Mouse (Mus musculus) CH12.LX (cell line): ENCODE data around the gene Zfyve27. TPM values are rescaled to one million over a fixed set of nuclear protein-coding genes. Genes with fewer than 3 reads are reported as not detected.

ENCODE experiments used
- DNase-seq: peaks from one replicate; pipeline ENCODE4 v3.0.0-alpha.2; 2013; ENCODE audit errors: extremely low read depth
- H3K27ac ChIP-seq: 2 replicates; pipeline ENCODE4 v1.5.1; 2012; ENCODE audit warnings: low read depth, mild to moderate bottlenecking, control low read depth, moderate library complexity; ENCODE audit not compliant: insufficient read depth
- H3K27me3 ChIP-seq: replicated peaks from 2 replicates; pipeline ENCODE3; 2012; ENCODE audit warnings: inconsistent platforms
- H3K36me3 ChIP-seq, 2 experiments: replicated peaks in 1 of 2; 2 replicates each; pipeline versions ENCODE3 to v1.6.1; 2012; ENCODE audit warnings: inconsistent platforms in 1 of 2, low read length in 1 of 2, mild to moderate bottlenecking in 1 of 2, mixed read lengths in 1 of 2, moderate library complexity in 1 of 2; ENCODE audit not compliant: control insufficient read depth in 1 of 2, insufficient read depth in 1 of 2
- H3K4me1 ChIP-seq, 2 experiments: 2 replicates each; pipeline ENCODE4 v1.6.1; 2012; ENCODE audit warnings: inconsistent platforms in 1 of 2, moderate library complexity in 1 of 2; ENCODE audit not compliant: insufficient read depth in 2 of 2, control insufficient read depth in 1 of 2
- H3K4me2 ChIP-seq: 2 replicates; pipeline ENCODE4 v1.6.1; 2012; ENCODE audit warnings: low read depth, mild to moderate bottlenecking, control low read depth; ENCODE audit not compliant: poor library complexity, insufficient read depth, severe bottlenecking
- H3K4me3 ChIP-seq, 3 experiments: fragments of 150-350 bp in 1 of 3; sonication (generic) in 1 of 3; replicated peaks in 1 of 3; 2 replicates each; pipeline versions ENCODE3 to v1.5.1; 2011 to 2012; ENCODE audit warnings: low read depth in 2 of 3, low read length in 2 of 3, mild to moderate bottlenecking in 2 of 3, moderate library complexity in 2 of 3, control low read depth in 1 of 3, improper control_type of control experiment in 1 of 3, inconsistent platforms in 1 of 3, mixed read lengths in 1 of 3; ENCODE audit not compliant: poor library complexity in 1 of 3
- H3K79me2 ChIP-seq: replicated peaks from 2 replicates; pipeline ENCODE4 v1.6.1; 2012; ENCODE audit warnings: mild to moderate bottlenecking, moderate library complexity; ENCODE audit not compliant: control insufficient read depth, poor library complexity, insufficient read depth, severe bottlenecking; ENCODE audit errors: extremely low read depth
- H3K9ac ChIP-seq: 2 replicates; pipeline ENCODE4 v1.6.1; 2012; ENCODE audit warnings: low read depth, mild to moderate bottlenecking, control low read depth, moderate library complexity; ENCODE audit not compliant: insufficient read depth
- H3K9me3 ChIP-seq: replicated peaks from 2 replicates; pipeline ENCODE3; 2012; ENCODE audit warnings: low read length, inconsistent platforms, mixed read lengths
- BHLHE40 ChIP-seq: IDR thresholded peaks from 2 replicates; pipeline ENCODE4 v1.6.1; 2011; ENCODE audit warnings: mild to moderate bottlenecking, low read depth, low read length, improper control_type of control experiment
- ELF1 ChIP-seq: IDR thresholded peaks from 2 replicates; pipeline ENCODE4 v1.6.1; 2014; ENCODE audit warnings: low read depth, mild to moderate bottlenecking, inconsistent platforms, low read length, improper control_type of control experiment
- ETS1 ChIP-seq: conservative IDR thresholded peaks from 2 replicates; pipeline ENCODE4 v1.6.1; 2012; ENCODE audit warnings: low read depth, mild to moderate bottlenecking, inconsistent platforms, low read length, improper control_type of control experiment, moderate library complexity
- GABPA ChIP-seq: IDR thresholded peaks from 2 replicates; pipeline ENCODE4 v1.6.1; 2012; ENCODE audit warnings: low read depth, low read length, improper control_type of control experiment, inconsistent platforms; ENCODE audit not compliant: insufficient replicate concordance
- HCFC1 ChIP-seq: IDR thresholded peaks from 2 replicates; pipeline ENCODE4 v1.6.1; 2012; ENCODE audit warnings: low read depth, mild to moderate bottlenecking, inconsistent platforms, low read length, improper control_type of control experiment
- IRF4 ChIP-seq: IDR thresholded peaks from 2 replicates; pipeline ENCODE4 v1.6.1; 2014; ENCODE audit warnings: low read depth, mild to moderate bottlenecking, inconsistent platforms, low read length, improper control_type of control experiment
- JUN ChIP-seq: IDR thresholded peaks from 2 replicates; pipeline ENCODE4 v1.6.1; 2011; ENCODE audit warnings: low read depth, mild to moderate bottlenecking, low read length, improper control_type of control experiment, moderate library complexity; ENCODE audit not compliant: insufficient read depth
- JUND ChIP-seq: conservative IDR thresholded peaks from 2 replicates; pipeline ENCODE4 v1.6.1; 2011; ENCODE audit warnings: low read depth, low read length, improper control_type of control experiment
- KAT2A ChIP-seq: IDR thresholded peaks from 2 replicates; pipeline ENCODE4 v1.6.1; 2012; ENCODE audit warnings: low read length, improper control_type of control experiment, inconsistent platforms; ENCODE audit not compliant: insufficient replicate concordance
- MAX ChIP-seq: IDR thresholded peaks from 2 replicates; pipeline ENCODE4 v1.6.1; 2011; ENCODE audit warnings: low read length, improper control_type of control experiment
- MAZ ChIP-seq: IDR thresholded peaks from 2 replicates; pipeline ENCODE4 v1.6.1; 2012; ENCODE audit warnings: low read depth, mild to moderate bottlenecking, inconsistent platforms, low read length, improper control_type of control experiment, moderate library complexity
- MEF2A ChIP-seq: IDR thresholded peaks from 2 replicates; pipeline ENCODE4 v1.6.1; 2014; ENCODE audit warnings: low read depth, mild to moderate bottlenecking, inconsistent platforms, low read length, improper control_type of control experiment, borderline replicate concordance
- MXI1 ChIP-seq: IDR thresholded peaks from 2 replicates; pipeline ENCODE4 v1.6.1; 2011; ENCODE audit warnings: mild to moderate bottlenecking, low read depth, low read length, improper control_type of control experiment
- MYC ChIP-seq: IDR thresholded peaks from 2 replicates; pipeline ENCODE4 v1.6.1; 2011; ENCODE audit warnings: low read depth, mild to moderate bottlenecking, improper control_type of control experiment, low read length
- NELFE ChIP-seq: IDR thresholded peaks from 2 replicates; pipeline ENCODE4 v1.6.1; 2011; ENCODE audit warnings: low read depth, low read length, improper control_type of control experiment
- NRF1 ChIP-seq: IDR thresholded peaks from 2 replicates; pipeline ENCODE4 v1.6.1; 2014; ENCODE audit warnings: low read depth, mild to moderate bottlenecking, inconsistent platforms, low read length, improper control_type of control experiment, moderate library complexity
- PAX5 ChIP-seq: IDR thresholded peaks from 2 replicates; pipeline ENCODE4 v1.6.1; 2012; ENCODE audit warnings: low read length, inconsistent platforms, mixed read lengths
- POLR2A ChIP-seq: IDR thresholded peaks from 2 replicates; pipeline ENCODE4 v1.6.1; 2011; ENCODE audit warnings: low read depth, mild to moderate bottlenecking, improper control_type of control experiment, low read length
- POLR2AphosphoS2 ChIP-seq: IDR thresholded peaks from 2 replicates; pipeline ENCODE4 v1.6.1; 2011; ENCODE audit warnings: low read depth, low read length, improper control_type of control experiment
- RAD21 ChIP-seq: IDR thresholded peaks from 2 replicates; pipeline ENCODE4 v1.6.1; 2011; ENCODE audit warnings: low read depth, mild to moderate bottlenecking, low read length, improper control_type of control experiment, moderate library complexity
- TBP ChIP-seq: conservative IDR thresholded peaks from 2 replicates; pipeline ENCODE4 v1.6.1; 2011; ENCODE audit warnings: low read depth, low read length, improper control_type of control experiment
- TCF12 ChIP-seq: IDR thresholded peaks from 2 replicates; pipeline ENCODE4 v1.6.1; 2014; ENCODE audit warnings: low read depth, mild to moderate bottlenecking, inconsistent platforms, low read length, improper control_type of control experiment
- USF2 ChIP-seq: conservative IDR thresholded peaks from 2 replicates; pipeline ENCODE4 v1.6.1; 2011; ENCODE audit warnings: low read depth, low read length, improper control_type of control experiment
- ZC3H11A ChIP-seq: IDR thresholded peaks from 2 replicates; pipeline ENCODE4 v1.6.1; 2012; ENCODE audit warnings: low read depth, mild to moderate bottlenecking, inconsistent platforms, low read length, improper control_type of control experiment
- ZKSCAN1 ChIP-seq: IDR thresholded peaks from 2 replicates; pipeline ENCODE4 v1.6.1; 2012; ENCODE audit warnings: low read depth, inconsistent platforms, low read length, improper control_type of control experiment, borderline replicate concordance
- ZMIZ1 ChIP-seq: IDR thresholded peaks from 2 replicates; pipeline ENCODE4 v1.6.1; 2012; ENCODE audit warnings: low read depth, mild to moderate bottlenecking, inconsistent platforms, low read length, improper control_type of control experiment
- dilution Hi-C: fragments of 300-500 bp; cut with MboI; formaldehyde crosslinking; loops from 2 replicates; pipeline ENCODE4 v1.14.3; 2020; ENCODE audit warnings: low sequenced_read_pairs; ENCODE audit not compliant: extremely low pct_unique_long_range_greater_than_20kb, extremely low pct_ligation_motif_present
- in situ Hi-C: fragments of 300-500 bp; cut with MboI; formaldehyde crosslinking; loops from 3 replicates; pipeline ENCODE4 v1.14.3; 2019; ENCODE audit warnings: low sequenced_read_pairs, low pct_ligation_motif_present, low pct_unique_long_range_greater_than_20kb, mixed read lengths
- polyA plus RNA-seq: library from polyadenylated mRNA; unstranded; fragments of >175 nt; gene quantifications from 2 replicates; pipeline ENCODE4 v1.2.1, GENCODE M21; 2012; ENCODE audit warnings: low read depth; ENCODE audit not compliant: insufficient read length
- total RNA-seq, 2 experiments: library from RNA; depleted of rRNA; stranded (reverse); fragments of 300-350 nt in 1 of 2; fragments of >200 nt in 1 of 2; gene quantifications; 2 replicates each; pipeline ENCODE4 v1.2.3; 2012 to 2014

Gene Zfyve27
- total and polyA plus RNA-seq, 3 experiments, result 11.4 to 19.2 (median 16.2) TPM

DNA sequence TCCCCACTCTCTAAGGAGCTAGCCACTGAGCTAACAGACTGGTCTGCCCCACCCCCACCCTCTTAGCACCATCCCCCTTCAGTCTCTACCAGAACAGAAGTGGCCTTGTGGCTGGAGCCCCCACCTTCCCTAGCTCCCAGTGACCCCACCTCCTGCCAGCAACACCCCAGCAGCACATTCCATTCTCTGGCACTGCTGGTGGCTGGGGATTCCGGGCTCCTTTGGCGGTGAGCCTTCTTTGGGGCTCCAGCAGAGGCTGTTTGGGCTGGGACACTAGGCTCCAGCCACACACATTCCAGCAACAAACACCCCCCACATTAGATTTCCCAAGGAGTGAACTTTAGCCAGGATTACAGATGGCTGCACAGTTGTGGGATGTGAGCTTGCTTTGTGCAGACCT lies 29.6 kb downstream of the Zfyve27 start:
- in situ Hi-C loops, result no loop called here
- no peak overlapping the region for H3K27ac ChIP-seq
- no peak overlapping the region for H3K9ac ChIP-seq
- H3K4me2 ChIP-seq, result no peak overlapping the region
- no peak for DNase-seq
- TF ChIP-seq MXI1 (no peak), PAX5 (no peak), ZKSCAN1 (no peak), JUND (no peak), ZC3H11A (no peak), TBP (no peak), NRF1 (no peak), ZMIZ1 (no peak), JUN (no peak), RAD21 (no peak), NELFE (no peak), KAT2A (no peak), USF2 (no peak), BHLHE40 (no peak), POLR2AphosphoS2 (no peak)
- H3K9me3 ChIP-seq, result no peaks in the 10 kb centered on the region
- no peaks in the 10 kb centered on the region for H3K4me1 ChIP-seq
- peaks cover 37 to 58% of the 10 kb centered on the region in 2 experiments for H3K36me3 ChIP-seq
- no peak overlapping the region for H3K4me3 ChIP-seq
- no peaks in the 10 kb centered on the region for H3K27me3 ChIP-seq
- H3K79me2 ChIP-seq, result no peaks in the 10 kb centered on the region
- dilution Hi-C loops, result no loop called here

DNA sequence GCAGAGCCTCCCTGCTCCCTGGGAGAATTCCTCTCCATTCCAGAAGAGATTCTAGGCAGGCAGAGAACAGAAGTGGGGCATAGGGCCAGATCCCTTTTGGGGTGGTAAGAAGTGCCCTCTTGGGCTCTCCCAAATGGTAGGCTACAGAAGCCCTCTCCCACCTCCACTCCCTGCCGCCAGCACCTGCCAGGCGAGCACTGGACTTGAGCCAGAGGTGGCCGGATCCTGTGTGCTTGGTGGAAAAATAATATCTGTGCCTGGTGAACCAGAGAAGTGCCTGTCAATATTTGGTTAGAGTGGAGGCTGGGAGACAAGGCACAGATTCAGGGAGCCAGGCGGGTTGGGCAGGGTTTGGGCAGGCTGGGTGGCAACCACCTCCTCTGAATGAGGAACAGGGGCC lies 32.6 kb downstream of the Zfyve27 start:
- H3K79me2 ChIP-seq, result no peaks in the 10 kb centered on the region
- DNase-seq, result no peak
- no peak overlapping the region for H3K9ac ChIP-seq
- peaks cover 1% of the 10 kb centered on the region for H3K9me3 ChIP-seq
- no peak overlapping the region for H3K4me2 ChIP-seq
- TF ChIP-seq ELF1, result no peak
- TF ChIP-seq KAT2A, result no peak
- TF ChIP-seq MEF2A, result no peak
- no peak for TF ChIP-seq MAZ
- TF ChIP-seq IRF4, result no peak
- no peak for TF ChIP-seq TCF12
- no peak for TF ChIP-seq MYC
- TF ChIP-seq MAX, result no peak
- no peak for TF ChIP-seq HCFC1
- no peak for TF ChIP-seq POLR2A
- no peak for TF ChIP-seq ETS1
- TF ChIP-seq GABPA, result no peak
- TF ChIP-seq JUND, result no peak
- no peak for TF ChIP-seq POLR2AphosphoS2
- TF ChIP-seq PAX5, result no peak
- TF ChIP-seq, all 38 proteins: peak for 0
- H3K36me3 ChIP-seq, result peaks cover 12 to 27% of the 10 kb centered on the region in 2 experiments
- H3K27ac ChIP-seq, result no peak overlapping the region
- no peaks in the 10 kb centered on the region for H3K4me1 ChIP-seq
- dilution Hi-C loops (no loop called here), in situ Hi-C loops (no loop called here)
- H3K27me3 ChIP-seq, result peaks cover 15% of the 10 kb centered on the region
- no peak overlapping the region for H3K4me3 ChIP-seq
